15 mouse cellular contexts compared by ENCODE assay signal in the genomic region with DNA sequence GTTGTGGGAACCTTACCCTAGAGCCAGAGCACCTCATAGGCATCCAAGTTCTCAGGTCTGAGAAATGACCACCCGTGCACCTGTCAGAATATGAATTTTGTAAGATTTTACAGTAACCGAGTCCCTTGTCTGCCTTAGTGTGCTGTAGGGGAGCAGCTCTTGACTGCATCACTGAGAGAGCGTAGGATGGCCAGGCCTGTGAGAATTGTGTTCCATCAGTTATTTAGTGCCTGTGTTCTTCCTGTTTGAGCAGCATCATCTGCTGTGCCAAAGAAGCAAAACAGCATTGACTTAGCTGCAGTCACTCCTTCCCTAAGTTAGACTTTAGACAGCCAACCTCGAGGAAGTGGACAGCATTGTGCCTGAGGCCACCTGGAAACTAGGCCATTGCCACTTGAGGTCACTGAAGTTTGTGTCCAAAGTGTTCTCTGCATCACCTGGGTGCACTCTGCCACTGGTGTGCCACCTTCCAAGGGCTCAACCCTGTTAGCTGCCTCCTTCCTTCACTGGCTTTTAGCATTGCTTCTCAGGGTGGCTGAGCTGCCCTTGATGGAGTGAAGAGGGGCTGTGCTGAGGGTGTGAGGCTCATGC. TPM values are rescaled to one million over a fixed set of nuclear protein-coding genes. Genes with fewer than 3 reads are reported as not detected.
A peak's percentile ranks its signal among the peaks of the same experiment; 100 is the strongest.
DNase-seq lines count a peak whose midpoint lies in the region; ATAC-seq and TF ChIP-seq lines count a peak whose summit lies in the region.
"Had no signal": no experiment of that assay in that cellular context is flagged by ENCODE, and none has a peak within 500 bp of the region (broad histone marks: within the 10 kb centered on the region; RNA-seq: fewer than 3 reads in every experiment).

No protein-coding gene starts in this region.

- H3K36me3 ChIP-seq in hindbrain, embryonic 13.5 days: peaks cover 14% of the 10 kb centered on the region
- peaks cover 8% of the 10 kb centered on the region; the same call in 1 of the 2 replicates for H3K36me3 ChIP-seq in hindbrain, embryonic 16.5 days (ENCODE audit: control insufficient read depth, insufficient read depth, low read length)
- H3K36me3 ChIP-seq in midbrain, embryonic 11.5 days (ENCODE audit: control insufficient read depth, insufficient read depth, low read length): no peaks in the 10 kb centered on the region
- H3K36me3 ChIP-seq in midbrain, postnatal 0 days (ENCODE audit: insufficient read depth, low read length): no peaks in the 10 kb centered on the region
- peaks cover 7% of the 10 kb centered on the region; the same call in 1 of the 2 replicates for H3K36me3 ChIP-seq in intestine, postnatal 0 days (ENCODE audit: control insufficient read depth, insufficient read depth)
- H3K36me3 ChIP-seq in midbrain, embryonic 13.5 days: peaks cover 14% of the 10 kb centered on the region

- H3K4me1 ChIP-seq in hindbrain, embryonic 13.5 days (replicated peaks): peaks cover 38% of the 10 kb centered on the region
- peaks cover 7% of the 10 kb centered on the region for H3K4me1 ChIP-seq in hindbrain, embryonic 16.5 days (ENCODE audit: control insufficient read depth, insufficient read depth, low read depth, low read length)
- peaks cover 12% of the 10 kb centered on the region for H3K4me1 ChIP-seq in midbrain, embryonic 11.5 days (ENCODE audit: control insufficient read depth, insufficient read depth, low read length)
- peaks cover 8% of the 10 kb centered on the region; the same call in 1 of the 2 replicates for H3K4me1 ChIP-seq in midbrain, postnatal 0 days (ENCODE audit: insufficient read depth, low read length)
- peaks cover 12% of the 10 kb centered on the region for H3K4me1 ChIP-seq in intestine, postnatal 0 days (replicated peaks; ENCODE audit: control insufficient read depth, insufficient read depth, low read length)
- H3K4me1 ChIP-seq in midbrain, embryonic 13.5 days (replicated peaks): peaks cover 35% of the 10 kb centered on the region

- no peak for DNase-seq in midbrain, embryonic 11.5 days (ENCODE audit: low spot score, missing footprints)
- no peak for DNase-seq in midbrain, postnatal 0 days (ENCODE audit: low spot score)
- no peak for DNase-seq in spleen, adult 12 weeks (ENCODE audit: low spot score)
- no peak for DNase-seq in adrenal gland, adult 18-20 months (ENCODE audit: low spot score in 2 of 2)
- DNase-seq: adrenal gland, postnatal 25 days; cerebellum, adult 11-12 months; heart, adult 2 months; heart, postnatal 36 days had no signal

- no peak overlapping the region for H3K4me2 ChIP-seq in hindbrain, embryonic 13.5 days
- no peak overlapping the region for H3K4me2 ChIP-seq in hindbrain, embryonic 16.5 days (ENCODE audit: low read length)
- no peak overlapping the region for H3K4me2 ChIP-seq in midbrain, embryonic 11.5 days
- H3K4me2 ChIP-seq in midbrain, postnatal 0 days (ENCODE audit: low read depth, low read length, poor library complexity, severe bottlenecking): no peak overlapping the region
- H3K4me2 ChIP-seq in intestine, postnatal 0 days (replicated peaks; ENCODE audit: low read depth): no peak overlapping the region
- no peak overlapping the region for H3K4me2 ChIP-seq in midbrain, embryonic 13.5 days (replicated peaks)

- peak overlapping the region; percentile 36; the same call in 1 of the 2 replicates for H3K27ac ChIP-seq in hindbrain, embryonic 13.5 days
- no peak overlapping the region for H3K27ac ChIP-seq in hindbrain, embryonic 16.5 days (ENCODE audit: low read depth, low read length)
- peak overlapping the region; percentile 51; the same call in 1 of the 2 replicates for H3K27ac ChIP-seq in midbrain, embryonic 11.5 days (ENCODE audit: low read depth, low read length)
- H3K27ac ChIP-seq in midbrain, postnatal 0 days (ENCODE audit: low read depth, low read length): no peak overlapping the region
- peak overlapping the region; percentile 66 for H3K27ac ChIP-seq in intestine, postnatal 0 days (ENCODE audit: low read depth, low read length)
- H3K27ac ChIP-seq in midbrain, embryonic 13.5 days: peak overlapping the region; percentile 58
- H3K27ac ChIP-seq: heart, adult 2 months had no signal

- H3K9me3 ChIP-seq in hindbrain, embryonic 13.5 days: no peaks in the 10 kb centered on the region
- no peaks in the 10 kb centered on the region; the same call in 1 of the 2 replicates for H3K9me3 ChIP-seq in hindbrain, embryonic 16.5 days (ENCODE audit: control insufficient read depth, low read length)
- no peaks in the 10 kb centered on the region for H3K9me3 ChIP-seq in midbrain, embryonic 11.5 days (ENCODE audit: control insufficient read depth, low read length)
- H3K9me3 ChIP-seq in midbrain, postnatal 0 days (ENCODE audit: low read length): peaks cover 3% of the 10 kb centered on the region; the same call in 1 of the 2 replicates
- no peaks in the 10 kb centered on the region for H3K9me3 ChIP-seq in intestine, postnatal 0 days (ENCODE audit: control insufficient read depth)
- no peaks in the 10 kb centered on the region for H3K9me3 ChIP-seq in midbrain, embryonic 13.5 days

- H3K4me3 ChIP-seq in hindbrain, embryonic 13.5 days: no peak overlapping the region
- no peak overlapping the region for H3K4me3 ChIP-seq in hindbrain, embryonic 16.5 days (ENCODE audit: low read length)
- no peak overlapping the region for H3K4me3 ChIP-seq in midbrain, embryonic 11.5 days (ENCODE audit: low read depth, low read length)
- H3K4me3 ChIP-seq in midbrain, postnatal 0 days (ENCODE audit: low read depth, low read length): no peak overlapping the region
- no peak overlapping the region for H3K4me3 ChIP-seq in intestine, postnatal 0 days (ENCODE audit: low read depth, low read length)
- no peak overlapping the region for H3K4me3 ChIP-seq in midbrain, embryonic 13.5 days (replicated peaks)
- H3K4me3 ChIP-seq: heart, adult 2 months had no signal

- H3K27me3 ChIP-seq in hindbrain, embryonic 13.5 days: no peaks in the 10 kb centered on the region
- H3K27me3 ChIP-seq in hindbrain, embryonic 16.5 days (replicated peaks; ENCODE audit: control insufficient read depth, insufficient read depth, low read length): no peaks in the 10 kb centered on the region
- H3K27me3 ChIP-seq in midbrain, embryonic 11.5 days (ENCODE audit: control insufficient read depth, insufficient read depth, low read length): no peaks in the 10 kb centered on the region
- H3K27me3 ChIP-seq in midbrain, postnatal 0 days (ENCODE audit: insufficient read depth, low read length): no peaks in the 10 kb centered on the region
- no peaks in the 10 kb centered on the region for H3K27me3 ChIP-seq in intestine, postnatal 0 days (replicated peaks; ENCODE audit: control insufficient read depth, insufficient read depth, low read length)
- no peaks in the 10 kb centered on the region for H3K27me3 ChIP-seq in midbrain, embryonic 13.5 days
- H3K27me3 ChIP-seq: Patski had no signal

- no peak for ATAC-seq in hindbrain, embryonic 13.5 days (ENCODE audit: low FRiP score)
- ATAC-seq in hindbrain, embryonic 16.5 days: no peak
- no peak for ATAC-seq in midbrain, embryonic 11.5 days (ENCODE audit: low FRiP score)
- ATAC-seq in midbrain, postnatal 0 days (ENCODE audit: low FRiP score): no peak
- peak; percentile 81 for ATAC-seq in intestine, postnatal 0 days
- ATAC-seq in midbrain, embryonic 13.5 days: no peak
- ATAC-seq: Patski had no signal

- H3K9ac ChIP-seq in hindbrain, embryonic 13.5 days: peak overlapping the region; percentile 29; the same call in 1 of the 2 replicates
- no peak overlapping the region for H3K9ac ChIP-seq in hindbrain, embryonic 16.5 days (ENCODE audit: low read depth, low read length)
- H3K9ac ChIP-seq in midbrain, embryonic 11.5 days (ENCODE audit: low read length): no peak overlapping the region
- H3K9ac ChIP-seq in midbrain, postnatal 0 days (replicated peaks; ENCODE audit: low read length, poor library complexity, severe bottlenecking): no peak overlapping the region
- H3K9ac ChIP-seq in intestine, postnatal 0 days (ENCODE audit: low read depth, low read length): no peak overlapping the region
- no peak overlapping the region for H3K9ac ChIP-seq in midbrain, embryonic 13.5 days (replicated peaks)

- TF ChIP-seq CTCF in midbrain, postnatal 0 days (IDR thresholded peaks at IDR 0.05): no peak
- no peak for TF ChIP-seq CTCF in intestine, postnatal 0 days (IDR thresholded peaks at IDR 0.05; ENCODE audit: low read depth)

- 88% methylated on average over 4 of the region's 4 CpGs for WGBS in hindbrain, embryonic 13.5 days
- 93% methylated on average over 4 of the region's 4 CpGs for WGBS in hindbrain, embryonic 16.5 days
- WGBS in midbrain, embryonic 11.5 days: 94% methylated on average over 4 of the region's 4 CpGs
- 95% methylated on average over 4 of the region's 4 CpGs for WGBS in midbrain, postnatal 0 days
- 78% methylated on average over 4 of the region's 4 CpGs for WGBS in intestine, postnatal 0 days
- WGBS in midbrain, embryonic 13.5 days: 96% methylated on average over 4 of the region's 4 CpGs

RNA-seq across cellular contexts. Expression of gene Wipi2, which starts 22.1 kb away (rescaled TPM):
- 44.4 and 44.5 TPM in 2 replicates for polyA plus RNA-seq in hindbrain, embryonic 13.5 days (2015; fragmentation: Nextera tagmentation; extraction: Ambion mirVana)
- polyA plus RNA-seq in hindbrain, embryonic 16.5 days (2015; fragmentation: Nextera tagmentation; extraction: Ambion mirVana): 36.8 and 42.0 TPM in 2 replicates
- 53.1 and 55.7 TPM in 2 replicates for polyA plus RNA-seq in midbrain, embryonic 11.5 days (2014; fragmentation: Nextera tagmentation; extraction: Ambion mirVana)
- 61.5 and 69.7 TPM in 2 replicates for total RNA-seq in midbrain, postnatal 0 days (2014; rRNA removed)
- polyA plus RNA-seq in midbrain, postnatal 0 days (2015; fragmentation: Nextera tagmentation; extraction: Ambion mirVana): 40.0 and 42.3 TPM in 2 replicates
- 25.5 and 29.4 TPM in 2 replicates for polyA plus RNA-seq in intestine, postnatal 0 days (2015; fragmentation: Nextera tagmentation; extraction: Ambion mirVana)
- polyA plus RNA-seq in midbrain, embryonic 13.5 days (2015; fragmentation: Nextera tagmentation; extraction: Ambion mirVana): 46.8 and 51.2 TPM in 2 replicates
- 100 to 1,000 TPM; 104 TPM for total RNA-seq in adrenal gland, adult 18-20 months (2021)

RNA-seq across cellular contexts. Expression of gene Mmd2, which starts 41.0 kb away (rescaled TPM):
- 34.1 and 34.8 TPM in 2 replicates for polyA plus RNA-seq in hindbrain, embryonic 13.5 days (2015; fragmentation: Nextera tagmentation; extraction: Ambion mirVana)
- polyA plus RNA-seq in hindbrain, embryonic 16.5 days (2015; fragmentation: Nextera tagmentation; extraction: Ambion mirVana): 83.8 and 110 TPM in 2 replicates
- polyA plus RNA-seq in midbrain, embryonic 11.5 days (2014; fragmentation: Nextera tagmentation; extraction: Ambion mirVana): 8.4 and 9.1 TPM in 2 replicates
- 114 and 153 TPM in 2 replicates for total RNA-seq in midbrain, postnatal 0 days (2014; rRNA removed)
- polyA plus RNA-seq in midbrain, postnatal 0 days (2015; fragmentation: Nextera tagmentation; extraction: Ambion mirVana): 120 and 137 TPM in 2 replicates
- 0.52 and 0.63 TPM in 2 replicates for polyA plus RNA-seq in intestine, postnatal 0 days (2015; fragmentation: Nextera tagmentation; extraction: Ambion mirVana)
- 22.0 and 25.0 TPM in 2 replicates for polyA plus RNA-seq in midbrain, embryonic 13.5 days (2015; fragmentation: Nextera tagmentation; extraction: Ambion mirVana)
- 10 to 100 TPM; 46.2 to 55.8 TPM for total RNA-seq in adrenal gland, adult 18-20 months (2021)
- total RNA-seq: neutrophil, adult 5-6 weeks had no signal
- polyA plus RNA-seq: C2C12, Patski had no signal

RNA-seq across cellular contexts. Expression of gene Slc29a4, which starts 42.8 kb away (rescaled TPM):
- 77.3 and 77.9 TPM in 2 replicates for polyA plus RNA-seq in hindbrain, embryonic 13.5 days (2015; fragmentation: Nextera tagmentation; extraction: Ambion mirVana)
- 87.4 and 98.0 TPM in 2 replicates for polyA plus RNA-seq in hindbrain, embryonic 16.5 days (2015; fragmentation: Nextera tagmentation; extraction: Ambion mirVana)
- 22.8 and 23.2 TPM in 2 replicates for polyA plus RNA-seq in midbrain, embryonic 11.5 days (2014; fragmentation: Nextera tagmentation; extraction: Ambion mirVana)
- total RNA-seq in midbrain, postnatal 0 days (2014; rRNA removed): 59.8 and 67.1 TPM in 2 replicates
- 67.4 and 67.6 TPM in 2 replicates for polyA plus RNA-seq in midbrain, postnatal 0 days (2015; fragmentation: Nextera tagmentation; extraction: Ambion mirVana)
- 2.9 and 3.5 TPM in 2 replicates for polyA plus RNA-seq in intestine, postnatal 0 days (2015; fragmentation: Nextera tagmentation; extraction: Ambion mirVana)
- polyA plus RNA-seq in midbrain, embryonic 13.5 days (2015; fragmentation: Nextera tagmentation; extraction: Ambion mirVana): 61.9 and 70.6 TPM in 2 replicates
- total RNA-seq in adrenal gland, adult 18-20 months (2021): 10 to 100 TPM; 22.9 to 25.0 TPM

Comparison
In these comparisons a context has a peak if more than half of its experiments do, and no peak if none do; other contexts are left out.
1. H3K27ac ChIP-seq: peak in hindbrain, embryonic 13.5 days (single experiment), midbrain, embryonic 11.5 days (single experiment), intestine, postnatal 0 days (single experiment) and midbrain, embryonic 13.5 days (single experiment); none in hindbrain, embryonic 16.5 days (single experiment) and midbrain, postnatal 0 days (single experiment).